Mouse (Mus musculus) lung, embryonic 15.5 days (tissue): ENCODE measurements around the gene Ubr3. TPM values are rescaled to one million over a fixed set of nuclear protein-coding genes. Genes with fewer than 3 reads are reported as not detected.
A peak's percentile ranks its signal among the peaks of the same experiment; 100 is the strongest.

ENCODE experiments used
- ATAC-seq: fragments of 200-750 bp; cut with Nextera tagmentation; 2 replicates; pipeline ENCODE4 v1.8.0; 2017; ENCODE audit warnings: moderate number of reproducible peaks, borderline replicate concordance; ENCODE audit not compliant: low FRiP score, low TSS enrichment; ENCODE audit errors: extremely low read depth
- H3K27ac ChIP-seq: fragments of 300-500 bp; sonication (generic); 2 replicates; pipeline ENCODE4 v1.5.1; 2015; ENCODE audit warnings: moderate library complexity, mild to moderate bottlenecking, inconsistent platforms
- H3K27me3 ChIP-seq: fragments of 300-500 bp; sonication (generic); 2 replicates; pipeline ENCODE4 v1.6.1; 2015; ENCODE audit warnings: inconsistent platforms
- H3K36me3 ChIP-seq: fragments of 300-500 bp; sonication (generic); 2 replicates; pipeline ENCODE4 v1.6.1; 2015; ENCODE audit warnings: inconsistent platforms
- H3K4me1 ChIP-seq: fragments of 300-500 bp; sonication (generic); 2 replicates; pipeline ENCODE4 v1.6.1; 2015; ENCODE audit warnings: inconsistent platforms
- H3K4me2 ChIP-seq: fragments of 300-500 bp; sonication (generic); 2 replicates; pipeline ENCODE4 v1.6.1; 2015; ENCODE audit warnings: inconsistent platforms, mild to moderate bottlenecking, moderate library complexity
- H3K4me3 ChIP-seq: fragments of 300-500 bp; sonication (generic); 2 replicates; pipeline ENCODE4 v1.5.1; 2015; ENCODE audit warnings: mild to moderate bottlenecking, inconsistent platforms
- H3K9ac ChIP-seq: fragments of 300-500 bp; sonication (generic); 2 replicates; pipeline ENCODE4 v1.6.1; 2015; ENCODE audit warnings: inconsistent platforms
- H3K9me3 ChIP-seq: fragments of 300-500 bp; sonication (generic); 2 replicates; pipeline ENCODE4 v1.6.1; 2016; ENCODE audit warnings: inconsistent platforms
- WGBS: fragments of 180-500 bp; shearing (Covaris S2); methylation state at CpG from one replicate; pipeline ENCODE4 v1.1.7; 2015; 5-methylcytosine and 5-hydroxymethylcytosine counted together
- polyA plus RNA-seq: library from polyadenylated mRNA; unstranded; fragments of >200 nt; fragmentation: Nextera tagmentation; extraction: Ambion mirVana; gene quantifications from 2 replicates; pipeline ENCODE4 v1.2.1, GENCODE M21; 2015

Ubr3 gene
- polyA plus RNA-seq, 1 experiment from 2014 or later, result 13.3 TPM

- Histone ChIP-seq H3K36me3 (no peaks in the 10 kb centered on the region), H3K4me2 (no peak overlapping the region), H3K4me1 (no peaks in the 10 kb centered on the region), H3K9ac (no peak overlapping the region), H3K27ac (no peak overlapping the region), H3K9me3 (no peaks in the 10 kb centered on the region), H3K27me3 (no peaks in the 10 kb centered on the region), H3K4me3 (no peak overlapping the region)
- no peak for ATAC-seq
- 63% methylated on average over 8 of the region's 8 CpGs for WGBS
These were observed 140.2 kb downstream of the Ubr3 start for GRCm38 (mm10) chr2:70037221-70037620.

- H3K4me2 ChIP-seq, result no peak within 1 kb of the TSS
- H3K9me3 ChIP-seq, result no peaks in the 10 kb centered on the region
- no peaks in the 10 kb centered on the region for H3K27me3 ChIP-seq
- no peak within 1 kb of the TSS for H3K9ac ChIP-seq
- no peak for ATAC-seq
- no peak within 1 kb of the TSS for H3K27ac ChIP-seq
- H3K4me1 ChIP-seq, result no peaks in the 10 kb centered on the region
- no peak within 1 kb of the TSS for H3K4me3 ChIP-seq
- 35% methylated on average over 7 of the region's 7 CpGs for WGBS
- H3K36me3 ChIP-seq, result no peaks in the 10 kb centered on the region
These were observed 141.7 kb downstream of the Ubr3 start, which contains the start of gene Myo3b for GRCm38 (mm10) chr2:70038752-70039151. Gene Myo3b (plus strand): TSS chr2:70039126.

- Histone ChIP-seq H3K4me1 (no peaks in the 10 kb centered on the region), H3K9me3 (no peaks in the 10 kb centered on the region), H3K4me3 (no peak overlapping the region), H3K9ac (no peak overlapping the region), H3K27ac (no peak overlapping the region), H3K27me3 (no peaks in the 10 kb centered on the region), H3K4me2 (no peak overlapping the region), H3K36me3 (no peaks in the 10 kb centered on the region)
- 59% methylated on average over 6 of the region's 6 CpGs for WGBS
- ATAC-seq, result no peak
These were observed 147.4 kb downstream of the Ubr3 start for GRCm38 (mm10) chr2:70044466-70044865.

GRCm38 (mm10) chr2:70047868-70048267, 150.8 kb downstream of the Ubr3 start:
- Histone ChIP-seq H3K27me3 (no peaks in the 10 kb centered on the region), H3K9ac (no peak overlapping the region), H3K4me2 (no peak overlapping the region), H3K4me3 (no peak overlapping the region), H3K36me3 (no peaks in the 10 kb centered on the region), H3K9me3 (no peaks in the 10 kb centered on the region), H3K4me1 (no peaks in the 10 kb centered on the region), H3K27ac (no peak overlapping the region)
- 88% methylated on average over 11 of the region's 11 CpGs for WGBS
- no peak for ATAC-seq

DNA sequence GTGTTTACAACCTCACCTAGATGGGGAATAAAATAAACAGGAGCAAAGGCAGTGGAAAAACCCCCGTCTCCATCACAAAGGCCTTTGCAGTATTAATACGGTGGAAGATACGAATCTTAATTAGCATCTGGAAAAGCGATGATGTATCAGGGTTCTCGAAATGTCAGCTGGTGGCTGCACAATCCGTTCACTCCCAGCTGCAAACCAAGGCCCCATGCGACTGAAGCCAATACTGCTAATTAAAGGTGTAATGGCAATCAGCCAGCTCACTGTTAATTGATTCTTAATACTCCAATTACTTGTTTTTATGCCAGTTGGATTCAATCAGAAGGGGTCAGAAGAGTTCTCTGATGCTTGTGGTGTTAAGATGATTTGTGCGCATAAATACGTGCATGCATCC, 156.8 kb downstream of the Ubr3 start:
- Histone ChIP-seq H3K27me3 (no peaks in the 10 kb centered on the region), H3K36me3 (no peaks in the 10 kb centered on the region), H3K4me2 (no peak overlapping the region), H3K4me1 (no peaks in the 10 kb centered on the region), H3K9ac (no peak overlapping the region), H3K4me3 (no peak overlapping the region), H3K9me3 (no peaks in the 10 kb centered on the region), H3K27ac (no peak overlapping the region)
- 80% methylated on average over 9 of the region's 9 CpGs for WGBS
- no peak for ATAC-seq

- no peaks in the 10 kb centered on the region for H3K36me3 ChIP-seq
- no peaks in the 10 kb centered on the region for H3K27me3 ChIP-seq
- no peak overlapping the region for H3K4me3 ChIP-seq
- no peaks in the 10 kb centered on the region for H3K4me1 ChIP-seq
- H3K9me3 ChIP-seq, result no peaks in the 10 kb centered on the region
- ATAC-seq, result no peak
- H3K27ac ChIP-seq, result no peak overlapping the region
- H3K4me2 ChIP-seq, result no peak overlapping the region
- H3K9ac ChIP-seq, result no peak overlapping the region
- 87% methylated on average over 4 of the region's 4 CpGs for WGBS
These were observed 161.2 kb downstream of the Ubr3 start for GRCm38 (mm10) chr2:70058201-70058600.

GRCm38 (mm10) chr2:70060359-70061345, 163.6 kb downstream of the Ubr3 start:
- 37% methylated on average over 11 of the region's 11 CpGs for WGBS
- no peak overlapping the region for H3K27ac ChIP-seq
- no peaks in the 10 kb centered on the region for H3K4me1 ChIP-seq
- no peaks in the 10 kb centered on the region for H3K9me3 ChIP-seq
- ATAC-seq, result no peak
- no peak overlapping the region for H3K9ac ChIP-seq
- H3K4me2 ChIP-seq, result no peak overlapping the region
- no peaks in the 10 kb centered on the region for H3K27me3 ChIP-seq
- no peaks in the 10 kb centered on the region for H3K36me3 ChIP-seq
- H3K4me3 ChIP-seq, result no peak overlapping the region

GRCm38 (mm10) chr2:70065116-70065515, 168.1 kb downstream of the Ubr3 start:
- Histone ChIP-seq H3K9me3 (no peaks in the 10 kb centered on the region), H3K27ac (no peak overlapping the region), H3K36me3 (no peaks in the 10 kb centered on the region), H3K27me3 (no peaks in the 10 kb centered on the region), H3K9ac (no peak overlapping the region), H3K4me2 (no peak overlapping the region), H3K4me3 (no peak overlapping the region), H3K4me1 (0 out of 2 replicates have a peak, but pooled peaks cover 3% of the 10 kb centered on the region)
- ATAC-seq, result no peak
- WGBS, result 76% methylated on average over 6 of the region's 6 CpGs

GRCm38 (mm10) chr2:70065729-70066300, 168.8 kb downstream of the Ubr3 start:
- no peaks in the 10 kb centered on the region for H3K9me3 ChIP-seq
- no peak overlapping the region for H3K27ac ChIP-seq
- no peak for ATAC-seq
- no peak overlapping the region for H3K4me3 ChIP-seq
- no peaks in the 10 kb centered on the region for H3K27me3 ChIP-seq
- no peaks in the 10 kb centered on the region for H3K36me3 ChIP-seq
- H3K4me1 ChIP-seq, result 0 out of 2 replicates have a peak, but pooled peaks cover 3% of the 10 kb centered on the region
- 66% methylated on average over 7 of the region's 7 CpGs for WGBS
- H3K4me2 ChIP-seq, result no peak overlapping the region
- H3K9ac ChIP-seq, result no peak overlapping the region

- H3K4me3 ChIP-seq, result no peak overlapping the region
- H3K36me3 ChIP-seq, result no peaks in the 10 kb centered on the region
- WGBS, result 64% methylated on average over 6 of the region's 6 CpGs
- no peak overlapping the region for H3K4me2 ChIP-seq
- H3K27me3 ChIP-seq, result no peaks in the 10 kb centered on the region
- no peak overlapping the region for H3K27ac ChIP-seq
- no peak for ATAC-seq
- no peaks in the 10 kb centered on the region for H3K9me3 ChIP-seq
- 0 out of 2 replicates have a peak, but pooled peaks cover 3% of the 10 kb centered on the region for H3K4me1 ChIP-seq
- no peak overlapping the region for H3K9ac ChIP-seq
These were observed 169.4 kb downstream of the Ubr3 start for GRCm38 (mm10) chr2:70066338-70067022.

DNA sequence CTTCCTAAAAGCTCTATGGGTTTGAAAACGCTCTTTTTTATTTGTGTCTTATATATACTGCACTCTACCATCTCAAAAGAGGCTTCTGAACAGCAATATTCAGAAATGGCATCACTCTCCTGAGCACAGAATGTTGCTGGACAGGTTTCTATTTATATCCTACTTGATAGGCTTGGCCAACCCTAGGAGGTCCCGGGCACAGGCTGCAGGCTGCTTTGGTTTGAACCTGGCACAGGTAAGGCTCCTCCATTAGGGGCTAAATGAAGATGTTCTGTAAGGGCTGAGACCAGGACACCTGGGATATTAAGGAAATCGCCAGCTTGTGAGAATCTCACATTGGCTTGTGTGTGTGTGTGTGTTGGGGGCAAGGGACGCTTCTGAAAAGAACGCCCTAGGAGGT, 172.8 kb downstream of the Ubr3 start:
- no peak overlapping the region for H3K4me3 ChIP-seq
- no peak overlapping the region for H3K9ac ChIP-seq
- 62% methylated on average over 5 of the region's 5 CpGs for WGBS
- no peaks in the 10 kb centered on the region for H3K9me3 ChIP-seq
- 0 out of 2 replicates have a peak, but pooled peaks cover 3% of the 10 kb centered on the region for H3K4me1 ChIP-seq
- H3K4me2 ChIP-seq, result no peak overlapping the region
- no peaks in the 10 kb centered on the region for H3K36me3 ChIP-seq
- ATAC-seq, result no peak
- no peaks in the 10 kb centered on the region for H3K27me3 ChIP-seq
- peak overlapping the region; percentile 42; the same call in 1 of the 2 replicates for H3K27ac ChIP-seq
